16 mouse cellular contexts compared by ENCODE assay signal in the genomic region with DNA sequence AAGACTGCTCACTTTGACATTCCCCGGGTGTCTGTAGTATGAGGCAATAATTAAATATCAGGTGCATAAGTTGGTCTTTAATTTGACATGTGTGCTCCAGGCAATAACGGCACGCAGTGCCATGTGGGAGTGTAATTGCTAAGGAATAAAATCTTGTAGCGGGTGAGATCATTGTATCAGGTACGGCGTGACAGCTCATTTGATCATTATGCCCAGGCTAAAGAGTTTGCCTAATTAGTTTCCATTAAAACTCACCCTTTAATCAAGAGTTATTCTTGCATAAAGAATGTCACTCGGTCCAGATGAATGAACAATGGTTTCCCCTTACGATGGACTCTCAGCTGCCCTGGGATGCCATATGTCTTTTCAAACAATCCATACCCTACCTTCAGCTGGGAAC.
"Had no signal": no experiment of that assay in that cellular context is flagged by ENCODE, and none has a peak within 500 bp of the region (broad histone marks: within the 10 kb centered on the region; RNA-seq: fewer than 3 reads in every experiment).

No protein-coding gene starts in this region.

- H3K27me3 ChIP-seq: kidney, embryonic 15.5 days; limb, embryonic 15.5 days; liver, embryonic 12.5 days; megakaryocyte, embryonic 14.5 days; stomach, embryonic 15.5 days had no signal

- ATAC-seq: liver, embryonic 12.5 days; midbrain, embryonic 16.5 days had no signal

- DNase-seq: kidney, adult 18-20 months; kidney, postnatal 25 days; layer of hippocampus, adult 9-11 months; layer of hippocampus, postnatal 36 days; lung, embryonic 14.5 days; lung, postnatal 10 days; lung, postnatal 4 days; right cerebral cortex, postnatal 14 days; thymus, adult 2 months; thymus, postnatal 25 days had no signal

- H3K4me3 ChIP-seq: kidney, embryonic 15.5 days; limb, embryonic 15.5 days; liver, embryonic 12.5 days; megakaryocyte, embryonic 14.5 days; stomach, embryonic 15.5 days had no signal

- H3K36me3 ChIP-seq: kidney, embryonic 15.5 days; limb, embryonic 15.5 days; liver, embryonic 12.5 days; stomach, embryonic 15.5 days had no signal

- H3K9ac ChIP-seq: kidney, embryonic 15.5 days; limb, embryonic 15.5 days; liver, embryonic 12.5 days; lung, embryonic 14.5 days; stomach, embryonic 15.5 days had no signal

- H3K27ac ChIP-seq: kidney, embryonic 15.5 days; limb, embryonic 15.5 days; liver, embryonic 12.5 days; stomach, embryonic 15.5 days had no signal

- H3K4me1 ChIP-seq: kidney, embryonic 15.5 days; limb, embryonic 15.5 days; liver, embryonic 12.5 days; megakaryocyte, embryonic 14.5 days; stomach, embryonic 15.5 days had no signal

- H3K4me2 ChIP-seq: kidney, embryonic 15.5 days; limb, embryonic 15.5 days; liver, embryonic 12.5 days; lung, embryonic 14.5 days; stomach, embryonic 15.5 days had no signal

- H3K9me3 ChIP-seq: kidney, embryonic 15.5 days; limb, embryonic 15.5 days; liver, embryonic 12.5 days; stomach, embryonic 15.5 days had no signal
